Mouse (Mus musculus): ENCODE results near the gene 2410131K14Rik. TPM values are rescaled to one million over a fixed set of nuclear protein-coding genes. Genes with fewer than 3 reads are reported as not detected.
A peak's percentile ranks its signal among the peaks of the same experiment; 100 is the strongest.

The 2410131K14Rik gene
- polyA plus RNA-seq (2015; fragmentation: Nextera tagmentation; extraction: Ambion mirVana), result 5.1 and 6.1 TPM in 2 replicates

GRCm38 (mm10) chr5:118244606-118245443 lies at the start of gene 2410131K14Rik, which contains the start of gene Rnft2:
Gene 2410131K14Rik, plus strand, starts transcription at chr5:118245227.
Gene Rnft2, minus strand, starts transcription at chr5:118245116.
- peak within 1 kb of the TSS; percentile 83 for H3K4me2 ChIP-seq (ENCODE audit: low read depth, low read length)
- no peaks in the 10 kb centered on the region for H3K9me3 ChIP-seq (replicated peaks; ENCODE audit: control insufficient read depth, low read length)
- H3K4me3 ChIP-seq (ENCODE audit: low read length), result peak within 1 kb of the TSS; percentile 80
- ATAC-seq (replicated peaks; ENCODE audit: extremely low read depth, insufficient read depth, low FRiP score), result peak; percentile 100
- H3K4me1 ChIP-seq (ENCODE audit: control insufficient read depth, insufficient read depth, low read length), result peaks cover 6% of the 10 kb centered on the region
- H3K27me3 ChIP-seq (ENCODE audit: control insufficient read depth, insufficient read depth, low read length), result no peaks in the 10 kb centered on the region
- H3K27ac ChIP-seq (ENCODE audit: low read length), result peak within 1 kb of the TSS; percentile 79
- WGBS, result under 1% methylated on average over 68 of the region's 68 CpGs
- peak within 1 kb of the TSS; percentile 84 for H3K9ac ChIP-seq (ENCODE audit: low read length)
- peaks cover 4% of the 10 kb centered on the region; the same call in 1 of the 2 replicates for H3K36me3 ChIP-seq (ENCODE audit: control insufficient read depth, insufficient read depth)

- 68% methylated on average over 13 of the region's 13 CpGs for whole genome bisulfite sequencing
- ATAC-seq (replicated peaks; ENCODE audit: extremely low read depth, insufficient read depth, low FRiP score), result no peak
- peaks cover 8% of the 10 kb centered on the region; the same call in 1 of the 2 replicates for H3K27me3 ChIP-seq (ENCODE audit: control insufficient read depth, insufficient read depth, low read length)
Measured at GRCm38 (mm10) chr5:118197421-118197820, 47.6 kb upstream of the 2410131K14Rik start.

GRCm38 (mm10) chr5:118199670-118200069 lies 45.4 kb upstream of the 2410131K14Rik start:
- H3K27me3 ChIP-seq (ENCODE audit: control insufficient read depth, insufficient read depth, low read length), result no peaks in the 10 kb centered on the region
- no peaks in the 10 kb centered on the region for H3K4me1 ChIP-seq (ENCODE audit: control insufficient read depth, insufficient read depth, low read length)
- no peaks in the 10 kb centered on the region for H3K36me3 ChIP-seq (ENCODE audit: control insufficient read depth, insufficient read depth)
- no peak overlapping the region for H3K9ac ChIP-seq (ENCODE audit: low read length)
- H3K27ac ChIP-seq (ENCODE audit: low read length), result no peak overlapping the region
- no peak overlapping the region for H3K4me2 ChIP-seq (ENCODE audit: low read depth, low read length)
- H3K9me3 ChIP-seq (replicated peaks; ENCODE audit: control insufficient read depth, low read length), result no peaks in the 10 kb centered on the region
- no peak overlapping the region for H3K4me3 ChIP-seq (ENCODE audit: low read length)
- WGBS, result 66% methylated on average over 5 of the region's 5 CpGs
- ATAC-seq (replicated peaks; ENCODE audit: extremely low read depth, insufficient read depth, low FRiP score), result no peak

More at GRCm38 (mm10) chr5:118197421-118197820, 47.6 kb upstream of the 2410131K14Rik start:
- Histone ChIP-seq H3K4me1 (ENCODE audit: control insufficient read depth, insufficient read depth, low read length) (no peaks in the 10 kb centered on the region), H3K9ac (ENCODE audit: low read length) (no peak overlapping the region), H3K27ac (ENCODE audit: low read length) (no peak overlapping the region), H3K4me3 (ENCODE audit: low read length) (no peak overlapping the region), H3K4me2 (ENCODE audit: low read depth, low read length) (no peak overlapping the region), H3K9me3 (replicated peaks; ENCODE audit: control insufficient read depth, low read length) (no peaks in the 10 kb centered on the region), H3K36me3 (ENCODE audit: control insufficient read depth, insufficient read depth) (no peaks in the 10 kb centered on the region)

GRCm38 (mm10) chr5:118204675-118205440 lies 40.2 kb upstream of the 2410131K14Rik start:
- Histone ChIP-seq H3K4me2 (ENCODE audit: low read depth, low read length) (no peak overlapping the region), H3K9me3 (replicated peaks; ENCODE audit: control insufficient read depth, low read length) (no peaks in the 10 kb centered on the region), H3K36me3 (ENCODE audit: control insufficient read depth, insufficient read depth) (no peaks in the 10 kb centered on the region), H3K27ac (ENCODE audit: low read length) (no peak overlapping the region), H3K4me3 (ENCODE audit: low read length) (no peak overlapping the region), H3K27me3 (ENCODE audit: control insufficient read depth, insufficient read depth, low read length) (no peaks in the 10 kb centered on the region), H3K4me1 (ENCODE audit: control insufficient read depth, insufficient read depth, low read length) (no peaks in the 10 kb centered on the region), H3K9ac (ENCODE audit: low read length) (no peak overlapping the region)
- ATAC-seq (replicated peaks; ENCODE audit: extremely low read depth, insufficient read depth, low FRiP score), result no peak
- 71% methylated on average over 16 of the region's 16 CpGs for WGBS

- H3K9ac ChIP-seq (ENCODE audit: low read length), result no peak overlapping the region
- no peak for ATAC-seq (replicated peaks; ENCODE audit: extremely low read depth, insufficient read depth, low FRiP score)
- H3K27ac ChIP-seq (ENCODE audit: low read length), result no peak overlapping the region
- WGBS, result 80% methylated on average over 8 of the region's 8 CpGs
- no peaks in the 10 kb centered on the region for H3K36me3 ChIP-seq (ENCODE audit: control insufficient read depth, insufficient read depth)
- H3K4me3 ChIP-seq (ENCODE audit: low read length), result no peak overlapping the region
- no peaks in the 10 kb centered on the region for H3K9me3 ChIP-seq (replicated peaks; ENCODE audit: control insufficient read depth, low read length)
- no peaks in the 10 kb centered on the region for H3K27me3 ChIP-seq (ENCODE audit: control insufficient read depth, insufficient read depth, low read length)
- no peaks in the 10 kb centered on the region for H3K4me1 ChIP-seq (ENCODE audit: control insufficient read depth, insufficient read depth, low read length)
- no peak overlapping the region for H3K4me2 ChIP-seq (ENCODE audit: low read depth, low read length)
Measured at GRCm38 (mm10) chr5:118205852-118206251, 39.2 kb upstream of the 2410131K14Rik start.

GRCm38 (mm10) chr5:118214012-118214411 lies 31.0 kb upstream of the 2410131K14Rik start:
- Histone ChIP-seq H3K27me3 (ENCODE audit: control insufficient read depth, insufficient read depth, low read length) (peaks cover 3% of the 10 kb centered on the region; the same call in 1 of the 2 replicates), H3K4me1 (ENCODE audit: control insufficient read depth, insufficient read depth, low read length) (peaks cover 3% of the 10 kb centered on the region), H3K9ac (ENCODE audit: low read length) (peak overlapping the region; percentile 54), H3K36me3 (ENCODE audit: control insufficient read depth, insufficient read depth) (no peaks in the 10 kb centered on the region), H3K4me3 (ENCODE audit: low read length) (peak overlapping the region; percentile 51), H3K4me2 (ENCODE audit: low read depth, low read length) (peak overlapping the region; percentile 73), H3K27ac (ENCODE audit: low read length) (no peak overlapping the region), H3K9me3 (replicated peaks; ENCODE audit: control insufficient read depth, low read length) (no peaks in the 10 kb centered on the region)
- WGBS, result 20% methylated on average over 5 of the region's 5 CpGs
- 0 out of 2 replicates have a peak, but pooled peaks have one; percentile 21 for ATAC-seq (replicated peaks; ENCODE audit: extremely low read depth, insufficient read depth, low FRiP score)

GRCm38 (mm10) chr5:118214418-118215154 lies 30.4 kb upstream of the 2410131K14Rik start:
- peaks cover 3% of the 10 kb centered on the region for H3K4me1 ChIP-seq (ENCODE audit: control insufficient read depth, insufficient read depth, low read length)
- H3K9ac ChIP-seq (ENCODE audit: low read length), result peak overlapping the region; percentile 54
- peak; percentile 84 for ATAC-seq (replicated peaks; ENCODE audit: extremely low read depth, insufficient read depth, low FRiP score)
- no peak overlapping the region for H3K27ac ChIP-seq (ENCODE audit: low read length)
- H3K27me3 ChIP-seq (ENCODE audit: control insufficient read depth, insufficient read depth, low read length), result peaks cover 3% of the 10 kb centered on the region; the same call in 1 of the 2 replicates
- H3K4me3 ChIP-seq (ENCODE audit: low read length), result peak overlapping the region; percentile 51
- no peaks in the 10 kb centered on the region for H3K9me3 ChIP-seq (replicated peaks; ENCODE audit: control insufficient read depth, low read length)
- H3K4me2 ChIP-seq (ENCODE audit: low read depth, low read length), result peak overlapping the region; percentile 73
- 7% methylated on average over 24 of the region's 24 CpGs for WGBS
- H3K36me3 ChIP-seq (ENCODE audit: control insufficient read depth, insufficient read depth), result no peaks in the 10 kb centered on the region

GRCm38 (mm10) chr5:118217410-118217809 lies 27.6 kb upstream of the 2410131K14Rik start:
- no peaks in the 10 kb centered on the region for H3K9me3 ChIP-seq (replicated peaks; ENCODE audit: control insufficient read depth, low read length)
- peaks cover 4% of the 10 kb centered on the region; the same call in 1 of the 2 replicates for H3K36me3 ChIP-seq (ENCODE audit: control insufficient read depth, insufficient read depth)
- no peak overlapping the region for H3K4me3 ChIP-seq (ENCODE audit: low read length)
- H3K9ac ChIP-seq (ENCODE audit: low read length), result no peak overlapping the region
- WGBS, result 49% methylated on average over 6 of the region's 6 CpGs
- peaks cover 3% of the 10 kb centered on the region; the same call in 1 of the 2 replicates for H3K27me3 ChIP-seq (ENCODE audit: control insufficient read depth, insufficient read depth, low read length)
- peaks cover 3% of the 10 kb centered on the region for H3K4me1 ChIP-seq (ENCODE audit: control insufficient read depth, insufficient read depth, low read length)
- no peak overlapping the region for H3K4me2 ChIP-seq (ENCODE audit: low read depth, low read length)
- H3K27ac ChIP-seq (ENCODE audit: low read length), result no peak overlapping the region; the same call in 1 of the 2 replicates
- ATAC-seq (replicated peaks; ENCODE audit: extremely low read depth, insufficient read depth, low FRiP score), result no peak
